Mouse (Mus musculus) limb, embryonic 15.5 days (tissue): Measurements from ENCODE around the gene Frat2. TPM values are rescaled to one million over a fixed set of nuclear protein-coding genes. Genes with fewer than 3 reads are reported as not detected.

ENCODE experiments used
- ATAC-seq: fragments of 200-750 bp; cut with Nextera tagmentation; 2 replicates; pipeline ENCODE4 v1.8.0; 2017; ENCODE audit warnings: low read depth, moderate TSS enrichment; ENCODE audit not compliant: insufficient number of reproducible peaks, low FRiP score, low TSS enrichment
- H3K27ac ChIP-seq: fragments of 300-500 bp; sonication (generic); 2 replicates; pipeline ENCODE4 v1.5.1; 2015; ENCODE audit warnings: moderate library complexity, mild to moderate bottlenecking, inconsistent platforms
- H3K27me3 ChIP-seq: fragments of 300-500 bp; sonication (generic); 2 replicates; pipeline ENCODE4 v1.6.1; 2015; ENCODE audit warnings: inconsistent platforms
- H3K36me3 ChIP-seq: fragments of 300-500 bp; sonication (generic); 2 replicates; pipeline ENCODE4 v1.6.1; 2015; ENCODE audit warnings: inconsistent platforms
- H3K4me1 ChIP-seq: fragments of 300-500 bp; sonication (generic); 2 replicates; pipeline ENCODE4 v1.6.1; 2015; ENCODE audit warnings: inconsistent platforms
- H3K4me2 ChIP-seq: fragments of 300-500 bp; sonication (generic); 2 replicates; pipeline ENCODE4 v1.6.1; 2015; ENCODE audit warnings: mild to moderate bottlenecking, inconsistent platforms
- H3K4me3 ChIP-seq: fragments of 300-500 bp; sonication (generic); 2 replicates; pipeline ENCODE4 v1.5.1; 2015; ENCODE audit warnings: mild to moderate bottlenecking, inconsistent platforms
- H3K9ac ChIP-seq: fragments of 300-500 bp; sonication (generic); 2 replicates; pipeline ENCODE4 v1.6.1; 2015; ENCODE audit warnings: inconsistent platforms
- H3K9me3 ChIP-seq: fragments of 300-500 bp; sonication (generic); 2 replicates; pipeline ENCODE4 v1.6.1; 2016; ENCODE audit warnings: inconsistent platforms
- WGBS: fragments of 180-500 bp; shearing (Covaris S2); methylation state at CpG from one replicate; pipeline ENCODE4 v1.1.7; 2015; 5-methylcytosine and 5-hydroxymethylcytosine counted together
- polyA plus RNA-seq: library from polyadenylated mRNA; unstranded; fragments of >200 nt; fragmentation: Nextera tagmentation; extraction: Ambion mirVana; gene quantifications from 2 replicates; pipeline ENCODE4 v1.2.1, GENCODE M21; 2015

The Frat2 gene
- polyA plus RNA-seq, 1 experiment from 2014 or later: 2.2 TPM

DNA sequence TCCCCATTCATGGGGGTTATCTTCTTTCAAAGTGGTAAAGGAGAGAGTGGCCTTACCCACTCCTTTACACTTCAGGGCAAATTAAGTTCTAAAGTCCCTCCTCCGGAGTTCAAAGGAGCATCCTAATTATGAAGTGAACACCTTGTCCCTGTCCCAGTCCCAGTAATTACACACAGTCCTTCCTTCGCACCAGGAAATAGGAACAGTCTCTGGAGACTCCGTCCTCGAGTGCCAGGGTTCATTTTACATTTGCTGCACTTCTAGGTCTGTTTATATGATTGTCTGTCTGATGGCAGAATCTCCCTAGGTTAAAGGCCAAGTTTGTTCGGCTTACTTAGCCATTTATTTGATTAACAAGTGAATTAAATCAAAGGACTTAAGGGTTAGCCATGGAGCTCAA, 31.5 kb downstream of the Frat2 start:
- no peak for ATAC-seq
- Histone ChIP-seq H3K36me3 (no peaks in the 10 kb centered on the region), H3K4me1 (peaks cover 6% of the 10 kb centered on the region; the same call in 1 of the 2 replicates), H3K4me3 (no peak overlapping the region), H3K27me3 (no peaks in the 10 kb centered on the region), H3K9me3 (no peaks in the 10 kb centered on the region), H3K4me2 (no peak overlapping the region), H3K9ac (no peak overlapping the region), H3K27ac (no peak overlapping the region)
- WGBS: 52% methylated on average over 5 of the region's 5 CpGs

DNA sequence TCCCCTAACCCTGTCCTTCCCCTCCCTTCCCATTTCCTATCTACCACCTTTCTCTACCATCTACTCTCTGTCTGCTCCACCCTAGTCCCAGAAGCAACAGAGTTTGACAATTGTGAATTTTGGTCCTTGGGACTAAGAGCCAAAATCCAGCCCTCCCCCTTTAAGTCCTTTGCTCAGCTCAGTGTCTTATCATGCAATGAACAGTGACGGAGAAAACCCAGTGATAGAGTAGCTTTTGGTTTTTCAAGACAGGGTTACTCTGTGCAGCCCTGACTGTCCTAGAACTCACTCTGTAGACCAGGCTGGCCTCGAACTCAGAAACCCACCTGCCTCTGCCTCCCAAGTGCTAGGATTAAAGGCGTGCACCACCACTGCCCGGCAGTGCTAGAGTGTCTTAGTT, 34.6 kb downstream of the Frat2 start:
- WGBS: 88% methylated on average over 4 of the region's 4 CpGs
- no peak overlapping the region for H3K27ac ChIP-seq
- no peak for ATAC-seq

DNA sequence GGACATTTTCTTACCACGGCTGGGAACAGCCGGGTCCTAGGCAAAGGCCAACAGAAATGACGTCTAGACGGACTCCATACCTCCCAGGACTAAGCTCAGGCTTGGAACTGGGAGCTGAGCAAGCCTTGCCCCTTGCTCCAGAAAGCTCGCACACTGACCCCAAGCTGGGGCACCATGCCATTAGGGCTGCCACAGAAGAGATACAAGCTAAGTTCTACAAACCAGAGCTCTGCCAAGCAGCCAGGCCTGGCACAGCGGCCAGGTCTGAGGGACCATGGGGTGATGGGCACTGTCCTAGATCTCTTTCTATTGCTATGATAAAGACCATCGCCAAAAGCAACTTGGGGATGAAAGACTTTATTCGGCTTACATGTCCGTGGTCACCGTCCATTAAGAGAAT, 35.4 kb downstream of the Frat2 start:
- no peak for ATAC-seq
- Histone ChIP-seq H3K4me1 (peaks cover 6% of the 10 kb centered on the region; the same call in 1 of the 2 replicates), H3K9me3 (no peaks in the 10 kb centered on the region), H3K9ac (no peak overlapping the region), H3K4me2 (no peak overlapping the region), H3K27me3 (no peaks in the 10 kb centered on the region), H3K36me3 (no peaks in the 10 kb centered on the region), H3K27ac (no peak overlapping the region), H3K4me3 (no peak overlapping the region)
- WGBS: 90% methylated on average over 10 of the region's 10 CpGs

More for the DNA sequence above, 34.6 kb downstream of the Frat2 start:
- Histone ChIP-seq H3K9me3 (no peaks in the 10 kb centered on the region), H3K36me3 (no peaks in the 10 kb centered on the region), H3K4me1 (peaks cover 6% of the 10 kb centered on the region; the same call in 1 of the 2 replicates), H3K9ac (no peak overlapping the region), H3K4me3 (no peak overlapping the region), H3K4me2 (no peak overlapping the region), H3K27me3 (no peaks in the 10 kb centered on the region)

DNA sequence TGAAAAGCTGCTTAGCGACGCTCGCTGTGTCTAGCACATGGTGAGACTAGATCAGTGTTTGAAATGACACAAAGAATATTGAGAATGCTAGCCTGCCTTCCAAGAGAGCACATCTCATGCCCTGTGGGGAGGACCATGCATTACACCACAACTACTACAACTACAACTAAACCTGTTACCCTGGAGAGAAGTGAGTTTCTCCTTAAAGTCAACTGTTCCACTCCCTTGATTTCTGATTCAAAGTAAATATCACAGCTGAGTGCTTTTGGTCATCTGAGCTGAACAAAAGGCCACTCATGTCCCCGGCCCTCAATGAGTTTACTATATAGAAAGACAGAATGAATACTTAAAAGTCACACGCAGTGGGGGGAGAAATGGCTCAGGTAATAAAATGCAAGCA, 37.9 kb downstream of the Frat2 start:
- ATAC-seq: no peak
- Histone ChIP-seq H3K4me1 (no peaks in the 10 kb centered on the region), H3K9me3 (no peaks in the 10 kb centered on the region), H3K9ac (no peak overlapping the region), H3K27me3 (no peaks in the 10 kb centered on the region), H3K4me3 (no peak overlapping the region), H3K4me2 (no peak overlapping the region), H3K36me3 (no peaks in the 10 kb centered on the region), H3K27ac (no peak overlapping the region)
- 83% methylated on average over 5 of the region's 5 CpGs for WGBS

DNA sequence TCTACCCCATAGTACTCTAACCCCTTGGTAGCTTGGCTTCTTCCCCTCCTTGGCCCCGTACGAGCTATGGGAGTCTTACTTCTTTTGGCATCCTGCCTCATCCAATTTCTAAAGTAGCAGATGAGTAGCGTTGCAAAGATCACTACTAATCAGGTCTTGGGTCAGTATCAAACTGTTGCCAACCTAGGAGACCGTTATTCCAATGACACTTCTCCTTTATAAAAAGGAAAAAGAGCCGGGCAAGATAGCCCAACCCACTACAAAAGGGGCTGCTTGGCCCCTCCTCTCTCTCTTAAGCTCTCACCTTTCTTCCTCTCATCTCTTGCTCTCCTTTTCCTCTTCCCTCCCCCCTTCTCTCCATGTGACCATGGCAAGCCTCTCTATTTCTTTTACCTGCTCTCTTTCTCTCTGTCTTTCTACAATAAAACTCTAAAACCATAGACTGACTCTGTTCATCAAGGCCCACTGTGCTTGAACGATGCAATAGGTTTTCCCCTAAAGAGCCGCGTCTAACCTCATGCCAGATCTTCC, 39.8 kb downstream of the Frat2 start:
- no peaks in the 10 kb centered on the region for H3K27me3 ChIP-seq
- no peak overlapping the region for H3K27ac ChIP-seq
- ATAC-seq: no peak
- 74% methylated on average over 8 of the region's 8 CpGs for WGBS
- H3K9me3 ChIP-seq: no peaks in the 10 kb centered on the region
- H3K4me1 ChIP-seq: 0 out of 2 replicates have a peak, but pooled peaks cover 2% of the 10 kb centered on the region
- H3K36me3 ChIP-seq: no peaks in the 10 kb centered on the region
- H3K4me3 ChIP-seq: no peak overlapping the region
- H3K4me2 ChIP-seq: no peak overlapping the region
- no peak overlapping the region for H3K9ac ChIP-seq

DNA sequence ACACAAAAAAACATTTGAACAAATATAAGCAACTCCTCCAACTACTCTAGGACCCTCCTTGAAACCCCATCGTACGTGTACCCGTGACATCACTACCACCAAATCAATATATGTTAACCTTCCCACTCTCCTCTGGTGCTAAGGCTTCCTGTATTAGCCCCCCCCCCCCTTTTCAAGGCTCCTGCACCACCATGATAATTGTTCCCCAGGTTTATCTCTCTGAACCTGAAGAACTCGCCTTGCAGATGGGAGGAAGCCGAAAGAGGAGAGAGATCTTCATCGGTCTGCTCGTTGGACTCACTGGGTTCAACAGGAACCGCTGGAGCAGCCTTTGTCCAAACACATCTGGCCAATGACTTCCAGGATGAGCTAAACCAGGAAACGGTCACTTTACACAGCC, 40.4 kb downstream of the Frat2 start:
- Histone ChIP-seq H3K36me3 (no peaks in the 10 kb centered on the region), H3K4me3 (no peak overlapping the region), H3K9me3 (no peaks in the 10 kb centered on the region), H3K4me2 (no peak overlapping the region), H3K9ac (no peak overlapping the region), H3K4me1 (0 out of 2 replicates have a peak, but pooled peaks cover 5% of the 10 kb centered on the region), H3K27me3 (no peaks in the 10 kb centered on the region), H3K27ac (no peak overlapping the region)
- no peak for ATAC-seq
- WGBS: 86% methylated on average over 9 of the region's 9 CpGs

DNA sequence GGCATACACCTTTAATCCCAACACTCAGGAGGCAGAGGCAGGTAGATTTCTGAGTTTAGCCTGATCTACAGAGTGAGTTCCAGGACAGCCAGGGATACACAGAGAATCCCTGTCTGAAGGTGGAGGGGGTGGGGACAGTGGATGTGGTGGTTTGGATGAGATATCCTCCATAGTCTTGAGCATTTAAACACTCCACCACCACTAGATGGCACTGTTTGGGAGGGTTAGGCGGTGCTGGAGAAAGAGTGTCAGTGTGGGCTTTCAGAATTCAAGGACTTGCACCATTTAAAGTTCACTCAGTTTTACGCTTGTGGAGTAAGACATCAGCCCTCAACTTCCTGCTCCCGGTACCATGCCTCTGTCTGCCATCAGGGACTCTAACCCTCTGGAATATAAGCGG, 42.1 kb downstream of the Frat2 start:
- Histone ChIP-seq H3K27ac (no peak overlapping the region), H3K27me3 (no peaks in the 10 kb centered on the region), H3K9me3 (no peaks in the 10 kb centered on the region), H3K4me3 (no peak overlapping the region), H3K36me3 (no peaks in the 10 kb centered on the region), H3K4me2 (no peak overlapping the region), H3K4me1 (peaks cover 11% of the 10 kb centered on the region), H3K9ac (no peak overlapping the region)
- 87% methylated on average over 4 of the region's 4 CpGs for WGBS
- no peak for ATAC-seq

DNA sequence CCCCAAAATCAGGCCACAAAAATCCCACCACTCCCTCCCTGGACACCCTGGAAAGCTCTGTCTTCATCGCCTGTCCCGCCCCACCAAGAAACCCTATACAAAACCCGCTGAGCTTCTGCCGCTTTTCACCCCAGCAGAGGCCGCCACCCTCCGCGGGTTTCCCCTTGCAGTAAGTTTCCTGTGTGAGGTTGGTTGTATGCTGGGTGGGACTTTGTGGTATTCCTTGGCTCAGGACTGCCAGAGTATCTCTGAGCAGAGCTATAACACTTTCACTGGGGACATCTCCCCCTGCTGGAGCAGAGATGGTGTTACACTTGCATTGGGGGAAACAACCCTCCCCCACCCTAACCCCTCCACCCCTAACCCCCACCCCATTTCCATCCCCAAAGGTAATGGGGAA, 44.6 kb downstream of the Frat2 start:
- ATAC-seq: no peak
- no peak overlapping the region for H3K4me3 ChIP-seq
- H3K36me3 ChIP-seq: no peaks in the 10 kb centered on the region
- peaks cover 21% of the 10 kb centered on the region for H3K4me1 ChIP-seq
- H3K9ac ChIP-seq: no peak overlapping the region
- H3K4me2 ChIP-seq: no peak overlapping the region
- H3K9me3 ChIP-seq: no peaks in the 10 kb centered on the region
- H3K27ac ChIP-seq: no peak overlapping the region
- H3K27me3 ChIP-seq: no peaks in the 10 kb centered on the region
- 43% methylated on average over 7 of the region's 7 CpGs for WGBS

DNA sequence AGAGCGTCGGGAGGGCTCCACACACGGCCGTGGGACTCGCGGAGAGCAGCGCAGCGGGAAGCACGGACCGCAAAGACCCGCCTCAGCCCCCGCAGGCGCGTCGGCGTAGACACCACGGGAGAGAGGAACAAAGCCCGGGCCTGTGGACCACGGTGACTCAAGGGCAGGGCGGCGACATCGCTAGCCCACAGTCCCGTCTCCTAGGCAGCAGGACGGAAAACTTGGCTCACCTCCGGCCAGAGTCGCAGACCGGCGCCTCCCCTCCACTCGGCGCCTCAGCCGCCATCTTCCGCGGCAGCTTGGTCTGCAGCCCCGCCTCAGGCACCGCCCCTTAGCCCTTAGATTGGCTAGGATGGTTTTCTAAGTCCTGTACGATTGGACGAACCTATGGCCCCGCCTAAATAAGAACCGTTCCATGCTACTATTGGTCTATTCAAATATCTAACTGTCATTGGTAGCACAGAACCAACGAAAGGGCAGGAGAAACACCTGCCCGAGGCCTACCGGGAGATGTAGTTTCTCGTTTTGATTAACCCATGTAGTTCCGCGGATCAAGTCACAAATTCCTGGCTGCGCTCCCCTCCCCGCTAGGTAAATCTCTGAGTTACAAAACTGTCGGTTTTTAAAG, 46.1 kb downstream of the Frat2 start, which contains the start of gene Arhgap19:
Gene Arhgap19, minus strand, starts transcription at position 306 of the 628 bp plus-strand sequence.
- Histone ChIP-seq H3K4me2 (peak within 1 kb of the TSS; percentile 75), H3K36me3 (no peaks in the 10 kb centered on the region), H3K27ac (peak within 1 kb of the TSS; percentile 74), H3K27me3 (no peaks in the 10 kb centered on the region), H3K9me3 (no peaks in the 10 kb centered on the region), H3K9ac (peak within 1 kb of the TSS; percentile 60), H3K4me1 (peaks cover 24% of the 10 kb centered on the region), H3K4me3 (peak within 1 kb of the TSS; percentile 69)
- peak; percentile 99 for ATAC-seq
- under 1% methylated on average over 46 of the region's 48 CpGs for WGBS

DNA sequence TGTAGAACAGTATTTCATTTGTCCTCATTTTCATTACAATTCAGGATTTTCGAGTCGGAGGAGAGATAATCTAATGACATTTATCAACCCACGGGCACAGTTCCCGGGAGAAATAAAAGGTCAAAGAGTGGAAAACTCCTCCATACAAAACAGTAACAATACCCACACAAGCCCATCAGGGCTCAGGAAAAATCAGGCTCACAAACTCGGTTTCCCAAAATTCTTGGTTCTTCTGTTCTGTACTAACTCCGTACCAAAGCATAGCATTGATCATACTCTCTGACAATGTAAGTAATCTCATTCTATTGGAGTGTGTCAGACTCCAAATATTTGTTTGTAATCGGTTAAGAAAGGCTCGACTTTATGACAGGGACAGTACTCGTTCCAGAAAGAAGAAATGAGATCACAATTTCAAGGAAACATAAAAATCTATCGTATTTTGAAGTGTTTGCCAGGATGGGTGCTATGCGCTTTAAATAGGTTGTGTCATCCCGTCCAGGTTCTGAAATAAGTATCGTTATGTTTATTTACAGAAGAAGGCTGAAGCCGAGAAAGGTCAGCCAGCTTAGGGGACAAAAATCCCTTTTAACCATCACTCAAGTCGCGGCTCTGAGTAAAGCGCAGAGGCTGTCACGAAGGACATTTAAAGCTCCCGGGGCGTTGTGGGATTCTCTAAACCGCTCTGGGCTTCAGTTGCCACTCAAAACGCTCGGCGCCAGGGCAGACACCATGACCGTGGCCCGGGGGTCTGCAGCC, 46.8 kb downstream of the Frat2 start:
- 6% methylated on average over 26 of the region's 26 CpGs for WGBS
- no peak for ATAC-seq
- Histone ChIP-seq H3K27ac (peak overlapping the region; percentile 74), H3K4me2 (peak overlapping the region; percentile 75), H3K9ac (peak overlapping the region; percentile 60), H3K4me1 (peaks cover 29% of the 10 kb centered on the region), H3K27me3 (no peaks in the 10 kb centered on the region), H3K36me3 (no peaks in the 10 kb centered on the region), H3K9me3 (no peaks in the 10 kb centered on the region), H3K4me3 (peak overlapping the region; percentile 69)

DNA sequence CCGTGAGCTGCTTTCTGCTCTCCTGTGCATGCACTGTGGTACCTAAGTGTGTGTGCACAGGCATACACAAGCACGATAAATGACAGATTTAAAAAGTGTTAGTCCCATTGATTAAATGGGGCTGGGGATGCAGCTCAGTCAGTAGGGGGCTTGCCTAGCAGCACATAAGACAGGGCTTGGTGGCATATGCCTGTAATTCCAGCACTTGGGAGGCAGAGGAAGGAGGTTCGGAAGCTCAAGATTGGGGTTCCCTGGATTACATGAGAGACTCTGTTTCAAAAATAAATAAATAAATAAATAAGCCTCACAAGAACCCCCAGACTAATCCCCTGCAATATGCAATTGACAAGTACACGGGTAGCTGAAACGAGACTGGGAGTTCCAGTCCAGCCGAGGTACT, 47.5 kb downstream of the Frat2 start:
- ATAC-seq: no peak
- Histone ChIP-seq H3K4me3 (peak overlapping the region; percentile 69), H3K4me2 (peak overlapping the region; percentile 75), H3K27me3 (no peaks in the 10 kb centered on the region), H3K4me1 (peaks cover 31% of the 10 kb centered on the region), H3K9me3 (no peaks in the 10 kb centered on the region), H3K27ac (no peak overlapping the region), H3K36me3 (no peaks in the 10 kb centered on the region), H3K9ac (no peak overlapping the region)
- WGBS: 50% methylated on average over 6 of the region's 6 CpGs

DNA sequence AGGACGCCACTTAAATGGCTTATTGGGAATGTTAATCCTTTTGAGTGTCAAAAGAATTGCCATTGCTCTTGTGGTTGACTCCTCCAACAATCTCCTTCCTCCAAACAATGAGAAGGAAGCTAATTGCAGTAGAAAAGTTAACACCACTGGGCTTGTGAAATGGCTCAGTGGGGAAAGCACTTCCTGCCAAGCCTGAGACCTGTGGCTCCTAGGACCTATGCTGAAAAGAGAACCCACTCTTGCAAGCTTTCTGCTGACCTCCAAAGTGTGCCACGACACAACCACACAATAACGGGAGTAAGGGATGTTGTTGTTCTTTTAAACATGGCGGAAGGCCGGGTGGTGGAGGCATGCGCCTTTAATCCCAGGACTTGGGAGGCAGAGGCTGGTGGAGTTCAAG, 50.4 kb downstream of the Frat2 start:
- Histone ChIP-seq H3K27ac (no peak overlapping the region), H3K27me3 (no peaks in the 10 kb centered on the region), H3K9ac (no peak overlapping the region), H3K4me1 (peaks cover 26% of the 10 kb centered on the region), H3K9me3 (no peaks in the 10 kb centered on the region), H3K4me2 (no peak overlapping the region), H3K4me3 (no peak overlapping the region), H3K36me3 (no peaks in the 10 kb centered on the region)
- ATAC-seq: no peak
- WGBS: 91% methylated on average over 6 of the region's 6 CpGs
